Mouse (Mus musculus): Measurements from ENCODE around the gene Mrps24. TPM values are rescaled to one million over a fixed set of nuclear protein-coding genes. Genes with fewer than 3 reads are reported as not detected.

Gene Mrps24
- polyA plus RNA-seq (2015; fragmentation: Nextera tagmentation; extraction: Ambion mirVana), result 185 and 188 TPM in 2 replicates

GRCm38 (mm10) chr11:5715630-5716105, at the start of gene Mrps24:
TSS of gene Mrps24 (minus strand) at chr11:5715680.
- Histone ChIP-seq H3K9me3 (replicated peaks) (no peaks in the 10 kb centered on the region), H3K4me3 (no peak within 1 kb of the TSS), H3K9ac (no peak within 1 kb of the TSS), H3K27me3 (no peaks in the 10 kb centered on the region), H3K4me1 (no peaks in the 10 kb centered on the region), H3K36me3 (ENCODE audit: poor library complexity, severe bottlenecking) (peaks cover 51% of the 10 kb centered on the region), H3K27ac (no peak within 1 kb of the TSS), H3K4me2 (no peak within 1 kb of the TSS)
- ATAC-seq, result no peak
- WGBS, result 80% methylated on average over 14 of the region's 14 CpGs

- peak; percentile 57; the same call in 1 of the 2 replicates for ATAC-seq
- Histone ChIP-seq H3K27me3 (no peaks in the 10 kb centered on the region), H3K4me1 (peaks cover 15% of the 10 kb centered on the region), H3K9ac (peak overlapping the region; percentile 89), H3K9me3 (replicated peaks) (no peaks in the 10 kb centered on the region), H3K36me3 (ENCODE audit: poor library complexity, severe bottlenecking) (0 out of 2 replicates have a peak, but pooled peaks cover 3% of the 10 kb centered on the region), H3K4me3 (peak overlapping the region; percentile 83), H3K4me2 (peak overlapping the region; percentile 69), H3K27ac (peak overlapping the region; percentile 93)
- WGBS, result 20% methylated on average over 6 of the region's 6 CpGs
Measured at GRCm38 (mm10) chr11:5762633-5762982, 47.1 kb upstream of the Mrps24 start.

- H3K9ac ChIP-seq, result peak within 1 kb of the TSS; percentile 89
- under 1% methylated on average over 67 of the region's 68 CpGs for WGBS
Measured at GRCm38 (mm10) chr11:5761820-5762632, 46.5 kb upstream of the Mrps24 start, which contains the start of gene Urgcp. TSS of gene Urgcp (minus strand) at chr11:5762376.

GRCm38 (mm10) chr11:5753755-5754154, 38.3 kb upstream of the Mrps24 start:
- ATAC-seq, result no peak
- H3K4me1 ChIP-seq, result no peaks in the 10 kb centered on the region
- H3K4me3 ChIP-seq, result no peak overlapping the region
- H3K9ac ChIP-seq, result no peak overlapping the region
- no peak overlapping the region for H3K4me2 ChIP-seq
- H3K9me3 ChIP-seq (replicated peaks), result peaks cover 7% of the 10 kb centered on the region
- H3K27me3 ChIP-seq, result no peaks in the 10 kb centered on the region
- WGBS, result 89% methylated on average over 2 of the region's 2 CpGs
- no peak overlapping the region for H3K27ac ChIP-seq
- H3K36me3 ChIP-seq (ENCODE audit: poor library complexity, severe bottlenecking), result 0 out of 2 replicates have a peak, but pooled peaks cover 18% of the 10 kb centered on the region

More at GRCm38 (mm10) chr11:5761820-5762632, 46.5 kb upstream of the Mrps24 start, which contains the start of gene Urgcp:
- peaks cover 15% of the 10 kb centered on the region for H3K4me1 ChIP-seq
- H3K4me3 ChIP-seq, result peak within 1 kb of the TSS; percentile 83
- H3K9me3 ChIP-seq (replicated peaks), result no peaks in the 10 kb centered on the region
- H3K4me2 ChIP-seq, result peak within 1 kb of the TSS; percentile 69
- H3K36me3 ChIP-seq (ENCODE audit: poor library complexity, severe bottlenecking), result 0 out of 2 replicates have a peak, but pooled peaks cover 7% of the 10 kb centered on the region
- H3K27me3 ChIP-seq, result no peaks in the 10 kb centered on the region
- H3K27ac ChIP-seq, result peak within 1 kb of the TSS; percentile 93
- peak; percentile 98 for ATAC-seq

- no peak overlapping the region for H3K27ac ChIP-seq
- ATAC-seq, result no peak
- no peak overlapping the region for H3K9ac ChIP-seq
- no peak overlapping the region for H3K4me2 ChIP-seq
- H3K4me1 ChIP-seq, result peaks cover 11% of the 10 kb centered on the region
- no peaks in the 10 kb centered on the region for H3K36me3 ChIP-seq (ENCODE audit: poor library complexity, severe bottlenecking)
- no peaks in the 10 kb centered on the region for H3K27me3 ChIP-seq
- WGBS, result 86% methylated on average over 2 of the region's 2 CpGs
- H3K9me3 ChIP-seq (replicated peaks), result no peaks in the 10 kb centered on the region; the same call in 1 of the 2 replicates
- no peak overlapping the region for H3K4me3 ChIP-seq
Measured at GRCm38 (mm10) chr11:5744951-5745350, 29.5 kb upstream of the Mrps24 start.

DNA sequence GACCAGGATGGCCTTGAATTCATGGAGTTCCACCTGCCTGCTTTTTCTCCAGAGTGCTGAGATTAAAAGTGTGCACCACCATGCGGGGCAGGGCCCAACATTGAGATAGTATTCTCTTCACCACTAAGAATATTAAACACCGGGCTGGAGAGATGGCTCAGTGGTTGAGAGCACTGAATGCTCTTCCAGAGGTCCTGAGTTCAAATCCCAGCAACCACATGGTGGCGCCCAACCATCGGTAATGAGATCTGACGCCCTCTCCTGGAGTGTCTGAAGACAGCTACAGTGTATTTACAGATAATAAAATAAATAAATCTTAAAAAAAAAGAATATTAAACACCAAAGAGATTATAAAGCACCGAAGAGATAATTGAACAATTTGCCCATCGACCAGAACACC, 26.6 kb upstream of the Mrps24 start:
- Histone ChIP-seq H3K36me3 (ENCODE audit: poor library complexity, severe bottlenecking) (no peaks in the 10 kb centered on the region), H3K4me2 (no peak overlapping the region), H3K9ac (no peak overlapping the region), H3K27me3 (no peaks in the 10 kb centered on the region), H3K4me3 (no peak overlapping the region), H3K4me1 (peaks cover 15% of the 10 kb centered on the region), H3K9me3 (replicated peaks) (no peaks in the 10 kb centered on the region), H3K27ac (no peak overlapping the region)
- ATAC-seq, result no peak
- 82% methylated on average over 7 of the region's 7 CpGs for WGBS

GRCm38 (mm10) chr11:5740965-5741627, 25.6 kb upstream of the Mrps24 start:
- Histone ChIP-seq H3K9ac (peak overlapping the region; percentile 97), H3K27ac (0 out of 2 replicates have a peak overlapping the region, but pooled peaks have one; percentile 25), H3K4me3 (peak overlapping the region; percentile 69), H3K4me2 (peak overlapping the region; percentile 82), H3K27me3 (no peaks in the 10 kb centered on the region), H3K9me3 (replicated peaks) (no peaks in the 10 kb centered on the region), H3K4me1 (peaks cover 15% of the 10 kb centered on the region), H3K36me3 (ENCODE audit: poor library complexity, severe bottlenecking) (no peaks in the 10 kb centered on the region)
- ATAC-seq, result peak; percentile 93
- WGBS, result under 1% methylated on average over 36 of the region's 50 CpGs

GRCm38 (mm10) chr11:5740599-5740964, 25.1 kb upstream of the Mrps24 start:
- peak; percentile 79 for ATAC-seq

GRCm38 (mm10) chr11:5739846-5740245, 24.4 kb upstream of the Mrps24 start:
- Histone ChIP-seq H3K27ac (no peak overlapping the region), H3K9me3 (replicated peaks) (no peaks in the 10 kb centered on the region), H3K4me3 (0 out of 2 replicates have a peak overlapping the region, but pooled peaks have one; percentile 69), H3K36me3 (ENCODE audit: poor library complexity, severe bottlenecking) (no peaks in the 10 kb centered on the region), H3K9ac (peak overlapping the region; percentile 97), H3K4me1 (peaks cover 15% of the 10 kb centered on the region), H3K4me2 (peak overlapping the region; percentile 82), H3K27me3 (no peaks in the 10 kb centered on the region)
- no peak for ATAC-seq
- 71% methylated on average over 3 of the region's 3 CpGs for WGBS

More at GRCm38 (mm10) chr11:5740599-5740964, 25.1 kb upstream of the Mrps24 start:
- peak overlapping the region; percentile 97 for H3K9ac ChIP-seq
- peak overlapping the region; percentile 69 for H3K4me3 ChIP-seq
- peaks cover 15% of the 10 kb centered on the region for H3K4me1 ChIP-seq
- H3K9me3 ChIP-seq (replicated peaks), result no peaks in the 10 kb centered on the region
- whole genome bisulfite sequencing, result under 1% methylated on average over 26 of the region's 26 CpGs
- 0 out of 2 replicates have a peak overlapping the region, but pooled peaks have one; percentile 25 for H3K27ac ChIP-seq
- H3K27me3 ChIP-seq, result no peaks in the 10 kb centered on the region
- H3K4me2 ChIP-seq, result peak overlapping the region; percentile 82
- no peaks in the 10 kb centered on the region for H3K36me3 ChIP-seq (ENCODE audit: poor library complexity, severe bottlenecking)

DNA sequence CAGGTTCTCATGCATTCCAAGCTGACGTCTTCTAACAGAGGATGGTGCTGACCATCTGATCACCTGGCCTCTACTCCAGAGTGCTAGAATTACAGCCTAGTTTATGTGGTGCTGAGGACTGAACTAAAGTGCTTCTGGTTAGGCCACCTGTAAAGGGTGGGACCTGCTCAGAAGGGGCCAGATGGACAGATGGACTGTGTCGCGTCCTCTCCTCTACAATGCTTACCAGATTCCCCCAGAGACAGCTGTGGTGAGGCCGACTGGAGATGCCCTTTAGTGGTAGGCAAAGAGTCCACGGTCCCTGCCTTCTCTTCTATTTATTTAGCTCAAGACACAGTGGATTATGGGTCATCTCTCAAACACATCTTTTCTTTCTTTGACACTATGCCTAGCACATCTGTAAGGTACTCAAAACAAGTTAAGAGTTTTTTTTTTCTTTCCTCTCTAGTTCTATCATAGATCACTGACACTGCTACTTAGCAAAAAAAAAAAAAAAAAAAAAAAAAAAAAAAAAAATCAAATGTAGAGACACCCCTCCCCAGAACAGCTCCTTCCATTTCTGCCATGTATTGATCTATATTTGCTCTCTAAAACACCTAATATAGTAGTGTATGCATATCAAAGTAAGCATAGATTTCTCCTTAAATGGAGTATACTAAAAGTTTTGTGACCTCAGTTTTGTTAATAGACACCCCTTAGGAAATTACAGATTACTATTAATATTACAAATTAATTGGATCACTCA, 23.6 kb upstream of the Mrps24 start:
- Histone ChIP-seq H3K9me3 (replicated peaks) (no peaks in the 10 kb centered on the region), H3K4me1 (peaks cover 15% of the 10 kb centered on the region), H3K4me3 (no peak overlapping the region), H3K27me3 (no peaks in the 10 kb centered on the region), H3K27ac (no peak overlapping the region), H3K9ac (no peak overlapping the region), H3K36me3 (ENCODE audit: poor library complexity, severe bottlenecking) (no peaks in the 10 kb centered on the region), H3K4me2 (no peak overlapping the region)
- WGBS, result 92% methylated on average over 5 of the region's 5 CpGs
- no peak for ATAC-seq

GRCm38 (mm10) chr11:5737137-5737536, 21.7 kb upstream of the Mrps24 start:
- Histone ChIP-seq H3K9ac (no peak overlapping the region), H3K4me2 (no peak overlapping the region), H3K9me3 (replicated peaks) (no peaks in the 10 kb centered on the region), H3K4me3 (no peak overlapping the region), H3K4me1 (peaks cover 15% of the 10 kb centered on the region), H3K27me3 (no peaks in the 10 kb centered on the region), H3K36me3 (ENCODE audit: poor library complexity, severe bottlenecking) (no peaks in the 10 kb centered on the region), H3K27ac (no peak overlapping the region)
- no peak for ATAC-seq
- 92% methylated on average over 5 of the region's 5 CpGs for WGBS
